Mouse (Mus musculus) lung, adult 2 months (tissue): Measurements from ENCODE around the gene Evx2.

Experiments used
- CTCF ChIP-seq: fragments of 200-500 bp; IDR thresholded peaks from 2 replicates; pipeline ENCODE4 v1.5.1; 2011; ENCODE audit warnings: mild to moderate bottlenecking, low read length, control low read depth; ENCODE audit not compliant: insufficient read depth
- POLR2A ChIP-seq: fragments of 200-500 bp; IDR thresholded peaks from 2 replicates; pipeline ENCODE4 v1.6.1; 2011; ENCODE audit warnings: low read depth, mild to moderate bottlenecking, control low read depth, low read length, borderline replicate concordance; ENCODE audit errors: extremely low read depth

DNA sequence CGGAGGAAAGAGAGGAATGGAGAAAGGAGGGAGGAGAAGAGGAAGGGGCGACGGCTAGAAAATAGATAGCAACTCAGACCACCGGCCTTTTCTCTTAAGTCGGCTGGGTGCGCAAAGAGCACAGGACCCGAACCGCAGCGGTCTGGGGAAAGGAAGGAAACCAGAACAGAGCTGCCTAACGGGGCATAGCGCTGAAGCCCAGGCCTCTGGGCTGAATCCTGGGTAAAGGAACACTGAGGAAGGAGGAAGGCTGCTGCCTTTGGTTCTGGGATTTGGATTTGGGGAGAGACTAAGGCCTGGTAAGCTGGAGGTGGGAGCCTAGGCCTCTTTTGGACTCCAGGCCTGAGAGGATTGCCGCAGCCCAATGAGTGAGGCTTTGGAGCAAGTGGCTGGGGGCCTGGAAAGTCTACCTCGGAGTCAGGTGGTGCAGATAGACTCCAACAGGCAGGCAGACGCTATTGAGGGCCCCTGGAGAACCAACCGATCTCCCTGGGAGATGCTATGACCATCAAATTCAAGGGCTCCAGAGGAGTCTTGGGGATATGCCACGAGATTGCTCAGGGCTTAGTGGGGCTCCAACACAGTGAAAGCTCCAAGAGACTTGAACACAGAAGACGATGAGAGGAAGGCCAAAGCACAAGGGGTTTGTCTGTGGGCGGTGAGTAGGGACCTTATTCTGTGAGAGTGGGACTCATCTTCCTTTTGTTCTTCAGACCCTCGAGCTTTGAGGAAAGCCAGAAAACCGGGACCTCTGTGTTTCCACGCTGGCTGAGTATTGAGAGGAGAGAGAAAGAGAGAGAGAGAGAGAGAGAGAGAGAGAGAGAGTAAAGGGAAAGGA lies 21.4 kb upstream of the Evx2 start:
- no peak for TF ChIP-seq CTCF
- TF ChIP-seq POLR2A = no peak
